8 mouse cellular contexts compared by ENCODE assay signal in genomic region chr13:52879918-52880317, GRCm38 (mm10). TPM values are rescaled to one million over a fixed set of nuclear protein-coding genes. Genes with fewer than 3 reads are reported as not detected.
DNase-seq lines count a peak whose midpoint lies in the region; ATAC-seq lines count a peak whose summit lies in the region.

No protein-coding gene starts in this region.

- no peak overlapping the region for H3K9ac ChIP-seq in kidney, embryonic 14.5 days (ENCODE audit: low read depth, low read length)
- no peak overlapping the region for H3K9ac ChIP-seq in midbrain, embryonic 11.5 days (ENCODE audit: low read length)

- no peaks in the 10 kb centered on the region for H3K9me3 ChIP-seq in kidney, embryonic 14.5 days (ENCODE audit: control insufficient read depth, low read length)
- H3K9me3 ChIP-seq in midbrain, embryonic 11.5 days (ENCODE audit: control insufficient read depth, low read length) = no peaks in the 10 kb centered on the region

- H3K36me3 ChIP-seq in kidney, embryonic 14.5 days (ENCODE audit: control insufficient read depth, insufficient read depth, low read length) = no peaks in the 10 kb centered on the region
- no peaks in the 10 kb centered on the region for H3K36me3 ChIP-seq in midbrain, embryonic 11.5 days (ENCODE audit: control insufficient read depth, insufficient read depth, low read length)

- no peak overlapping the region for H3K4me3 ChIP-seq in kidney, embryonic 14.5 days (ENCODE audit: low read length)
- H3K4me3 ChIP-seq in midbrain, embryonic 11.5 days (ENCODE audit: low read depth, low read length) = no peak overlapping the region

- H3K27me3 ChIP-seq in kidney, embryonic 14.5 days (ENCODE audit: control insufficient read depth, insufficient read depth, low read length) = no peaks in the 10 kb centered on the region
- H3K27me3 ChIP-seq in midbrain, embryonic 11.5 days (ENCODE audit: control insufficient read depth, insufficient read depth, low read length) = no peaks in the 10 kb centered on the region

- no peak for DNase-seq in kidney, postnatal 10 days
- peak; percentile 63 for DNase-seq in adrenal gland, postnatal 14 days
- peak; percentile 38 for DNase-seq in gonadal fat pad, adult 2 months (ENCODE audit: low read depth)
- peak; percentile 85 for DNase-seq in midbrain, embryonic 11.5 days (ENCODE audit: low spot score, missing footprints)
- no peak for DNase-seq in layer of hippocampus, postnatal 14 days (ENCODE audit: low spot score in 2 of 2)
- no peak for DNase-seq in embryo, embryonic 11 days
- DNase-seq in left cerebral cortex, adult 11 months (ENCODE audit: low spot score) = no peak

- no peak overlapping the region for H3K4me2 ChIP-seq in kidney, embryonic 14.5 days (replicated peaks; ENCODE audit: low read depth, low read length)
- no peak overlapping the region for H3K4me2 ChIP-seq in midbrain, embryonic 11.5 days

- 58% methylated on average over 12 of the region's 12 CpGs for WGBS in kidney, embryonic 14.5 days
- 35% methylated on average over 12 of the region's 12 CpGs for WGBS in midbrain, embryonic 11.5 days

- ATAC-seq in kidney, embryonic 14.5 days (ENCODE audit: low FRiP score, low TSS enrichment) = 0 out of 2 replicates have a peak, but pooled peaks have one; percentile 18
- ATAC-seq in midbrain, embryonic 11.5 days (ENCODE audit: low FRiP score) = no peak

- H3K27ac ChIP-seq in kidney, embryonic 14.5 days (ENCODE audit: low read depth, low read length) = no peak overlapping the region
- no peak overlapping the region for H3K27ac ChIP-seq in midbrain, embryonic 11.5 days (ENCODE audit: low read depth, low read length)

- H3K4me1 ChIP-seq in kidney, embryonic 14.5 days (ENCODE audit: control insufficient read depth, insufficient read depth, low read length) = peaks cover 25% of the 10 kb centered on the region
- H3K4me1 ChIP-seq in midbrain, embryonic 11.5 days (ENCODE audit: control insufficient read depth, insufficient read depth, low read length) = 0 out of 2 replicates have a peak, but pooled peaks cover 3% of the 10 kb centered on the region

RNA-seq across cellular contexts. Expression of gene Auh, which starts 49.6 kb away (rescaled TPM):
- polyA plus RNA-seq in kidney, embryonic 14.5 days (2014; fragmentation: Nextera tagmentation; extraction: Ambion mirVana) = 44.7 and 46.7 TPM in 2 replicates
- 128 and 131 TPM in 2 replicates for total RNA-seq in adrenal gland, postnatal 14 days (2021)
- 37.9 and 47.3 TPM in 2 replicates for polyA plus RNA-seq in gonadal fat pad, adult 2 months (2012; rRNA removed)
- 38.7 and 39.6 TPM in 2 replicates for polyA plus RNA-seq in midbrain, embryonic 11.5 days (2014; fragmentation: Nextera tagmentation; extraction: Ambion mirVana)
- total RNA-seq in layer of hippocampus, postnatal 14 days (2021) = 100 to 1,000 TPM in 1 of 2 experiments, 10 to 100 TPM in 1; 99.3 to 109 TPM

Comparison
In these comparisons a context has a peak if more than half of its experiments do, and no peak if none do; other contexts are left out.
1. DNase-seq: peak in adrenal gland, postnatal 14 days (single experiment), gonadal fat pad, adult 2 months (single experiment) and midbrain, embryonic 11.5 days (single experiment); none in kidney, postnatal 10 days (single experiment), layer of hippocampus, postnatal 14 days (0 of 2), embryo, embryonic 11 days (single experiment) and left cerebral cortex, adult 11 months (single experiment).